Mouse (Mus musculus) layer of hippocampus, adult 8-10 months (tissue): ENCODE results near the gene Ttc6. TPM values are rescaled to one million over a fixed set of nuclear protein-coding genes. Genes with fewer than 3 reads are reported as not detected.

Experiments
- DNase-seq, 2 experiments: peaks; one replicate each; pipeline ENCODE4 v3.0.0; 2022; ENCODE audit warnings: low spot score in 2 of 2
- total RNA-seq, 4 experiments: library from RNA; stranded (reverse); gene quantifications; 2 replicates each; pipeline ENCODE4 v1.2.4; 2022

The Ttc6 gene
- total RNA-seq, result under 1 TPM in 3 of 4 experiments, not detected in 1; 0.08 to 0.41 (median 0.25) TPM

- DNase-seq, result no peak
Observed at GRCm38 (mm10) chr12:57563909-57564308, at the start of gene Ttc6. TSS of gene Ttc6 (plus strand) at chr12:57564113.

DNA sequence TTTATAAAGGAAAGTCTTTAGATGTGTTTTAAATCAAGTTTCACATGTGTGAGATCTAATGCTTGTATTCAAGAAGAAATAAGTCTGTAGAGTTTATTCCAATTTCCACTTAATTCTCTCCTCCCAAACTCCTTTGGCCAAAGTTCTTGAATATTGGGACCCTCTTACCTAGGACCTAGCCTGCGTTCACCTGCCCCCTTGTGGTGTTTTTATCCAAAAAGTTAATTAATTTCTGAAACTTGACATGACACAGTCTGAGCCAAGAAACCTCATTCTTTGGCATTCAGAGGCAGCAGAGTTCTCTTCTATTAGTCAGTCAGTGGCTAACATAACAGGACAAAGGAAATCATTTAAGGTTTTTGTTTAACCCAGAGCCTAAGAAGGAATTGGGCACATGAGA, 49.4 kb upstream of the Ttc6 start:
- DNase-seq, result no peak

DNA sequence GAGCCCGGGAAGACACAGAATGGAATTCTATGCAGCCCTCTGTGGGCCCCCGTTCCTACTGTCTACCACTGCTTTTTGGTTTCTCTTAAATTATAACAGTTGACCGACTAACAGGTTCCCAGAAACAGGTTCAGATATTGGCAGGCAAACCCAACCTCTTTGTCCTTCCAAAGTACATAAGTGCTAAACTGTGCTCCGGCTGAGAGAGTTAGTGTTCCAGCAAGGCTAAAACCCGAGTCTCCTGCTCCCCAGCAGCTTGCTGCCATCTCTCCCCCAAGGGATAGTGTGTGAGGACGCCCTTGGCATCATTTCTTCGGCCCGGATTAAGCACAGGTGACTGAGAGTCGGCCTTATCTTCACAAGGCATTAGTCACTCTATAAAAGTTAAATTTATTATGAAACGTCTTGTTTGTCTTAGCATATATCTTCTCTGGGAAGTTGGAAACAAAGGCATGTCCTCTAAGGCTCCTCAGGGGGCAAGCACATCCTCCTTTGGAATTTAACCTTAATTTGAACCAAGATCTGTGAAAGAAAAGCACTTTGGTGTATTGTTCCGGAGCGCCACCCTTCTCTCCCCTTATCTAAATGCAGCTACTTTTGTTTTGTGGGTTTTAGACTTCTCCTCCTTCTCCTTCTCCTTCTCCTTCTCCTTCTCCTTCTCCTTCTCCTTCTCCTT, 48.1 kb upstream of the Ttc6 start:
- DNase-seq, result no peak

GRCm38 (mm10) chr12:57528335-57528734, 35.6 kb upstream of the Ttc6 start:
- no peak for DNase-seq

DNA sequence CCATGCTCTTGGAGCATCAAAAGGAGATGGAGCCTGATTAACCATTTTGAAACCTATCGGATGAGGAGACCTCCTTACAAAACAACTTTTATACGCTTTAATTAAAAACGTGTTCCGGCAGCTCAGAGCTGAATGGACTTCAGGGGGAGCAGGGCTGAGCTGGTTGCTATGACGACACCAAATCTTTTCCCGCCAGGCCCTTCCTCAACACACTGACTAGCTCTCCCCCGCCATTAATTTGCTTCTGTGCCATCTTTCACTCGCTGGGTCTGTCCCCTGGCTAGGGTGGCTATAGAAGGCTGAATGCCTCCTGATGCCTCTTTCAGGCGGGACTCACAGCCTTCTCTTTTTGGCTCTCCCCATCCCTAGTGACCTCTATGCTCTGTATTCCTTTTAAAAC, 33.4 kb upstream of the Ttc6 start:
- DNase-seq, result no peak

GRCm38 (mm10) chr12:57534517-57534878, 29.4 kb upstream of the Ttc6 start:
- no peak for DNase-seq

- no peak for DNase-seq
Observed at GRCm38 (mm10) chr12:57534879-57535611, 28.9 kb upstream of the Ttc6 start.

DNA sequence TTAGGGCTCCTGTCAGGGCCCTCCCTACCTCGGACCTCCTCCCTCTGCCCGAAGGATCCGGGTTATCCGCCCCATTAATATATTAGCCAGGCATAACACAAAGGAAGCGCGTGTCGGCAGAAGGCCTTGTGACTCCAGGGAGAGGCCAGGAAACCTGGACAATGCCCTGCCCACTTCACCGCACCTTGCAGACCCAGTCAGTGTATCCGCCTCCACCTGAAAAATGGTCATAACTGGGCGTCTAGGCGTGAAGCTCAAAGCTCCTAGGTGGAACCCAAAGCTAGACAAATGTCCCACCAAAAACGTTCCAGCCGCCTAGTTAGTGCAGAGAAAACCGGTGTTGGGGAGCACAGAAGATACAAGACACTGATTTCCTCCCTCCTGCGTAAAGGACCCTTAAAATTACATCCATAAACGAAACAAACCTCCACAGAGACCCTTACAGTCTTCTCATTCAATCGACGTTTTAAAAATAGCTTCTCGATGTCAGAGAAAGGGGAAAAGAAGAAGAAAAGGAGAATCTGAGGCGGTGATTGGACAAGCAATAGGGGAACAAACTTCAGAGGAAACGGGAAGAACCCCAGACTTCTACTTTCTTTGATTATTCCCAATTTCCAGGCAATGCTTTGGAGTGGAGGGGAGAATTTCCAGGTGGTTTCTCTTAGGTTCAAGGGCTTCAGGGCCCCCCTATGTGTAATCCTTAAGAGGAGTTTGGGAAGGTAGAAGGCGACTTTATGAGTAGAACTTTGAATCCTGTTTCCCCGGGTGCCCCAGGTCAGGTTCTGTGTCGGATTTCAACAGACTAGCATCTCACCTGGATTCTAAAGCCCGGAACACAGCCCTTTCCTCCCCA, 27.6 kb upstream of the Ttc6 start:
- DNase-seq, result no peak

DNA sequence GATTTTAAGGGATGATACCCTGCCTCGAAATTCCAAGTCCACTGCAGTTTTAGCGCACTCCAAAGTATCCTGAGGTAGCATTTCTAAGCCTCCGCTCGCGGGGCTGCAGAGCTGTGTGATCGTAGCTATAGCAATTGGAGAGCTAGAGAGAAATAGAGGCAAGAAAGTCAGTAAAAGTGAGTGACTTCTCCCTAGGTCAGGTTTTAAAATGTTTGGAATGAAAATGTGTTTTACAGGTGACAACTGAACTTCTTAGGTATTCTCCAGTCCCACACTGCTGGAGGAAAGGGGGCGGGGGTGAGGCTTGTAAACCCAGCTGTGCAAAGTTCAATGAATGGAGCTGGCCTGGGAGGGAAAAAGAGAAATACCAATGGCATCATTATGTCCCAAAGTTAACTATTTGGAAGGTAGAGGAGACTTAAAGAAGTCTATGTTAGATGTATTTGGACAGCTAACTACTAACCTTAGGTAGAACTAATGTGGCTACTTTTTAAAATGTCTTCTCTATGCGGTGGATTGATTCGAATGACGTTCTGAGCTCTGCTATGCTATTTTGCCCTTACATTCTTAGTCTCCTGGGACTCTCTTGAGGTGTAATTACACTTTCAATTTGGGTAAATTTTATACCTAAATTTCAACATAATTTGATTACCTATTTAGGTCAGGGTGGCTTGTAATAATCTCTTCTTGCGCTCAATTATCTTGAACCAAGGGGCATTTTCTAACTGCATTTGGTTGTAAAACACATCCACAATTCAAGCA, 26.8 kb upstream of the Ttc6 start:
- no peak for DNase-seq

DNA sequence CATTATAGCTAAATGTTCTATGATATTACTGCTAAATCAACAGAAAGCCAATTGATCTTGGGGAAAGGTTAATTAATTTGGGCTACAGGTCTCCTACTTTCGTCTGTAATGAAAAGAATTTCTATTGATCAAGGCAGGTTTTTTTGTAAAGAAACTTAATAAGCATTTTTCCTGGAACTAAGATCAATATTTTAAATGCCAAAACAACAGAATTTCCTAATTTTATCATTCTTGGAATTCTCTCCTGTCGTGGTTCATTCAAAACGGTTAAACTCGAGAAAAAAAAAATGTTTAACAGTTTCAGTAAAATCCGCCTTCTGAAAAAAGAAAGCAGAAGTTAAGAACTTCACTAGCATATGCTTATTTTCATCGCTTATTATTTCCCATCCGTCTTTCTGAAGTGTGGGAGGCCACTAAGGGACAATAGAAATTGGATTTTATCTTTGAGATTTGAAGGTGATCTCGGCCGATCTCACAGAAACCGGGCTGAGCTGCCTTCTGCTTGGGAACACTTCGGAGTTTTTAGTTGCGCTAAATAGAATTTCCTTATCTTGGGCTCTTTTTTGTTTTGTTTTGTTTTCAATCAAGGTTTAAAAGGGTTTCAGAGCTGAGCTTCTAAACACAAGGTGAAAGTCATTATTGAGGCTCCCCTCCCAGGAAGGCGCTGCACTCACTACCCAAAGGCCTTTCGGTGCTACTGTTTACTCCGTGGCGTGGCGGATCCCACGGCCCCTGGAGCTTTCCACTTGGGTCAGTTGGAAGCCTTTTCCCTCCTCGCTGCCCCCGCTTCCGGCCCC, 25.9 kb upstream of the Ttc6 start:
- DNase-seq, result no peak

DNA sequence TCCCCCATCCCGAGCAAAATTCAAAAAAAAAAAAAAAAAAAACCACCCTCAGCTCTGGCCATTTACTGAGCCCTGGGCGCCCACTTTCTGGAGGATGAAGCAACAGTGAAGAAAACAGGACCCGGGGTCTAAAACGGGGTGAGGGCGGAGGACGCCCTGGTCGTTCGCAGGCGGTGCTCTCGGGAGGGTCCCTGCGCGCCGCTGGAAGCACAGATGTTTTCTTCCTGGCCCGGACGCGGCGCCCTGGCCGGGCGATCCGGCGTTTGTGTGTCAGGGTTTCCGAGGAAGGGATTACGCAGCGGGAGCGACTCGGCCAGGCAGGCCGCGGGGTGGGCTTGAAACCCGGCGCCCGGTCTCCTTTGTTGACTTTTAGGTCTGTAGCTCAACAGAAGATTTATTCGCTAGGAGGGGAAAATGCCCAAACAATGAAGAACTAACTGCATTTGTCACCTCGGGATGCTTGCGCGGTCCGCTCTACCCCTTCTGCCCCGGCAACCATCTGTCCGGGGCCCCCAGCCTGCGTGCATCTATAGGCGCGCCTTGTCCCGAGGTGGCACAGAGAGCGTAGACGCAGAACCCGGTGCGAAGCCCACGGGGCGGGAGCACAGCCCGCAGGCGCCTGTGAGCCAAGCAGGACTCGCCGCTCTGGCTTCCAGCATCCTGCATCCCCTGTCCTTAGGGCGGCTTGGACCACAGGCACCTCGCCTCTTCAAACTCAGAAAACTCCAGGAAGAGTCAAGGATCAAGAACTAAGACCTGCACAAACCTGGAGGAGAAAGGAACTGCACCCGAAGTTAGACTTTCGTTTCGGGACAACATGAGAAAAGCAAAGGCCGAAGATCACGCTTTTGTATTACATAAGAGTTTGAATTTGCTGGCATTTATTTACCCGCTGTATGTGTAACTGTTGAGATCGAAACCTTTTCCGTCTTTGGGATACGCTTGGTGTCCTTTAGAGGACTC, 25.0 kb upstream of the Ttc6 start:
- DNase-seq, result no peak

GRCm38 (mm10) chr12:57539551-57539985, 24.3 kb upstream of the Ttc6 start:
- DNase-seq, result no peak

DNA sequence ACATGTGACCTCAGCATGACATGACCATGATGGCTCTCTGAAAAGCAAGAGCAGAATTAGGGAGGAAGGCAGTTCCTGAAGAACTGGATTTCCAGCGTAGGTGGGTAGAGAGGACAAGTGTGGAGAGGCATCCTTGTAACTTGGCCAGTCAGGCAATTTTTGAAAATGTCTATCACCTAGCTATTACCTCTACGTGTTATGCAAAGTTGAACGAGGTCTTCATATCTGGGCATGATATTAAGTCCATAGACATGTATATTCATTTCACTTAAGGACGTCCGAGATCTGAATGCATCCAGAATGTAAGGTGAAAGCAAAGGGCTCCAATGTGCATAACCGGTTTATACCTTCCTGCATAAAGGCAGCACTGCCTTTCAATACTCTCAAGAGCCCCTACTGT, 22.8 kb upstream of the Ttc6 start:
- no peak for DNase-seq

GRCm38 (mm10) chr12:57541931-57542745, 21.8 kb upstream of the Ttc6 start:
- no peak for DNase-seq

DNA sequence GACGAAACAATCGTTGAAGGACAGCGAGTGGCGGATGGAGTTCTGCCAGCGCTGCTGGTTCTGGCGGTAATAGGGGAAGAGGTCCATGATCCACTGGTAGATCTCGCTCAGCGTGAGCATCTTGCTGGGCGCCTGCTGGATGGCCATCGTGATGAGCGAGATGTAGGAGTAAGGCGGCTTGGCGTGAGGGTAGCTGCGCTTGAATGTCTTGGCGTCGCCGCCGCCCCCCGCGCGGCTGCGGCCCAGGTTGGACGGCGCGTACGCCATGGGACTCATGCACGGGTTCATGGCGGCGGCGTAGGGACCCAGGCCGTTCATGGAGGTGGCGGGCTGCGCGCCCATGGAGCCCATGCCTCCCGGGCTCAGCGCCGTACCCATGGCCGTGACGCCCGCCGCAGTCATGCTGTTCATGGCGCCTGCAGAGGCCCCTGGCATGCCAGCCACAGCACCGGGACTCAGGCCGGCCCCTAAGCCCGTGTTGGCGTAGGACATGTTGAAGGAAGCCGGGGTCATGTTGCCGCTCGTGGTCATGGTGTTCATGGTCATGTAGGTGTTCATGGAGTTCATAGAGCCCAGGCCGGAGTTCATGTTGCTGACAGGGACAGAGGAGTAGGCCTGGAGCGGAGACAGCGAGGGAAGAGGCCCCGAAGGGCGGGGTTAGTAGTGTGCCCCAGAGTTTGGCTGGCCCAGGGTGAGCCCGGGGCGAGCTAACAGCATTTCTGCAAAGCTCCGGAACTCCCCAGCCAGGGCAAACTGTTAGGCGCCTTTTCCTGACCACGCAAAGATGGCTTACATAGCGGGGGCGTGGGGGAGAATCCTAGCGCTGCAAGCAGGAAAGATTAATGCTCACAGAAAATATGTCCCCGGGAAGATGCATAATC, 20.9 kb upstream of the Ttc6 start:
- no peak for DNase-seq

- no peak for DNase-seq
Observed at GRCm38 (mm10) chr12:57543627-57543991, 20.3 kb upstream of the Ttc6 start.

DNA sequence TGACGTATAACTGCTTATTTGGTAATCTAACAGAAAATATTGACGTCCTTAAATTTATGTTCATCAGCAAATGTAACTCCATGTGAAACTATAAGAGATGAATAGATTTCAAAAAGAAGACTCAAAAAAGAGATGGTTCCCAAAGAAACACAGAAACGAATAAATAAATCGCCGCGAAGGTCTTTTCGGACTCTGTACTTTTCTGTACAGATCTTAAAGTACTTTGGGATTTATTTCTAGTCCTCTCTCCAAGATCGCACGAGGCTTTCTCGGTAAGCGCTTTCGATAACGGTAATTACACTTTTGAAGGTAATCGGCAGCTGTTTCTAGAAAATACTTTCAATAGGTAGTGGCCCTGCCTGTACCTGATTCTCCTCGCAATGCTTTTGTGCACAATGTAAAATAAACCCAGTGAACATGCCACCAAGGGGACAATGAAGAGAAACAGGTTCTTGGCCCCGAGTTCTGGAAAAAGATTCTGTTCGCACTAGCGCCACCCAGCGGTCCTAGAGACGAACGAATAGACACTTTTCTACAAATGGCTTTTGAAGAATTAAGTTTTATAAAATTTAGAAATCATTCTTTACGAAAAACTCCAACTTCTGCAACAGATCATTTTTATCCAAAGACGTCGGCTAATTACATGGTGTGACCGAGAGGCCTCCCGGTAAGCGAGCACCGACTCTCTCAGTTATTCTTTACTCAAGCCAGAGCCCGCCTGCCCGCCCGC, 19.1 kb upstream of the Ttc6 start:
- DNase-seq, result no peak
